ENCODE assay signal across 8 mouse cellular contexts in the genomic region with DNA sequence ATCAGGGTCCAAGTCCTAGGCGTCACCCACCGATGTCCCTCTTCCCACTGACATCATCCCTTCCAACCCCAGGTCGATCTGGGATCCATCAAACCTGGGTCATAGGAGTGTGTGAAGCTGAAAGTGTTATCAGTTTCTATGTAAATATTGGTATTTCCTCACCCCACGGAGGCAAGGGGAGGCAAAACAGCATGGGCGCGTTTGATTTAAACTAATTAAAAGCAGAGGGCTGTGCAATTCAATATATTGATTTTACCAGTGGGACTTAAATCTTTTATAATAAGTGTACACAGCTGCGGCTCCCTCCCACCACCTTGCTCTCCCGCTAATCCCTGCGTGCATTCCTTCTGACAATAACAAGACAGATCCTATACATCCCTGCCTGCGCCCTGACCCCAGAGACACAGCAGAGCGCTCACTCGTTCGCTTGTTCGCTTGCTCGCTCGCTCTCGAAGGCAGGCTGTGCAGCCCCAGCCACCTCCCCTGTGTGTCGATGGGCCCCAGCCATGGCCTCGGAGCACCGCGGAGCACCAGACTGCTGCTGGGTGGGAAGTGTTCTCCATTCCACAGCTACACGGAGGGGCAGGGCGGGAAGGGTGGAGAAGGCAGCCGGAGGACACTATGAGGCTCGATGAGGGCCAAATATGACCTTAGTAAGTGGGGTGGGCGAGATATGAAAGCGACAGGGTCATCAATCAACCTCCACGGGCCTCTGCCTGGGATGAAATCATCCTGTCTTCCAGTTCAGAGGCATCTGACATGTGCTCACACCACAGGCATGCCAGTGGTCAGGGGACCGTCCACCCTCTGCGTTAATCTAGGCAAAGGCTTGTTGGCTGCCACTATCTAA. TPM values are rescaled to one million over a fixed set of nuclear protein-coding genes. Genes with fewer than 3 reads are reported as not detected.
DNase-seq lines count a peak whose midpoint lies in the region; ATAC-seq lines count a peak whose summit lies in the region.

No protein-coding gene starts in this region.

- peaks cover 68% of the 10 kb centered on the region for H3K4me1 ChIP-seq in lung, embryonic 15.5 days
- H3K4me1 ChIP-seq in forebrain, embryonic 16.5 days (replicated peaks; ENCODE audit: control insufficient read depth, insufficient read depth, low read length): peaks cover 37% of the 10 kb centered on the region
- H3K4me1 ChIP-seq in liver, embryonic 16.5 days (ENCODE audit: control insufficient read depth, low read depth, low read length): peaks cover 7% of the 10 kb centered on the region

- H3K9ac ChIP-seq in lung, embryonic 15.5 days: no peak overlapping the region
- H3K9ac ChIP-seq in forebrain, embryonic 16.5 days (replicated peaks; ENCODE audit: low read depth, low read length): no peak overlapping the region
- no peak overlapping the region for H3K9ac ChIP-seq in liver, embryonic 16.5 days (ENCODE audit: low read depth, low read length)

- peaks cover 37% of the 10 kb centered on the region for H3K27me3 ChIP-seq in lung, embryonic 15.5 days
- peaks cover 47% of the 10 kb centered on the region for H3K27me3 ChIP-seq in forebrain, embryonic 16.5 days (replicated peaks; ENCODE audit: control insufficient read depth, insufficient read depth, low read length)
- H3K27me3 ChIP-seq in liver, embryonic 16.5 days (ENCODE audit: control insufficient read depth, insufficient read depth, low read depth, low read length): peaks cover 71% of the 10 kb centered on the region

- no peak for DNase-seq in lung, postnatal 36 days
- no peak for DNase-seq in right cerebral cortex, postnatal 4 days
- no peak for DNase-seq in cerebellum, adult 9-10 months
- no peak for DNase-seq in T-cell, adult 2 months (ENCODE audit: low spot score)
- DNase-seq in thymus, postnatal 0 days (ENCODE audit: low spot score): no peak

- H3K36me3 ChIP-seq in lung, embryonic 15.5 days: no peaks in the 10 kb centered on the region
- H3K36me3 ChIP-seq in forebrain, embryonic 16.5 days (ENCODE audit: control insufficient read depth, insufficient read depth): no peaks in the 10 kb centered on the region
- no peaks in the 10 kb centered on the region for H3K36me3 ChIP-seq in liver, embryonic 16.5 days (ENCODE audit: control insufficient read depth, insufficient read depth)

- ATAC-seq in lung, embryonic 15.5 days (ENCODE audit: borderline replicate concordance, extremely low read depth, low FRiP score, low TSS enrichment): no peak
- no peak for ATAC-seq in forebrain, embryonic 16.5 days
- ATAC-seq in liver, embryonic 16.5 days (ENCODE audit: low read depth): no peak

- H3K4me2 ChIP-seq in lung, embryonic 15.5 days: peak overlapping the region; percentile 52; the same call in 1 of the 2 replicates
- H3K4me2 ChIP-seq in forebrain, embryonic 16.5 days (ENCODE audit: low read length): peak overlapping the region; percentile 9; the same call in 1 of the 2 replicates
- H3K4me2 ChIP-seq in liver, embryonic 16.5 days (ENCODE audit: low read depth, low read length): peak overlapping the region; percentile 25; the same call in 1 of the 2 replicates

- no peak overlapping the region for H3K27ac ChIP-seq in lung, embryonic 15.5 days
- H3K27ac ChIP-seq in forebrain, embryonic 16.5 days (ENCODE audit: low read length): peak overlapping the region; percentile 65; the same call in 1 of the 2 replicates
- no peak overlapping the region for H3K27ac ChIP-seq in liver, embryonic 16.5 days (ENCODE audit: low read length)

- H3K9me3 ChIP-seq in lung, embryonic 15.5 days: no peaks in the 10 kb centered on the region
- no peaks in the 10 kb centered on the region for H3K9me3 ChIP-seq in forebrain, embryonic 16.5 days (ENCODE audit: control insufficient read depth, low read length)
- no peaks in the 10 kb centered on the region for H3K9me3 ChIP-seq in liver, embryonic 16.5 days (replicated peaks; ENCODE audit: control insufficient read depth, low read length)

- no peak overlapping the region for H3K4me3 ChIP-seq in lung, embryonic 15.5 days
- H3K4me3 ChIP-seq in forebrain, embryonic 16.5 days (replicated peaks; ENCODE audit: low read length): no peak overlapping the region
- no peak overlapping the region for H3K4me3 ChIP-seq in liver, embryonic 16.5 days (ENCODE audit: low read depth, low read length)

- 22% methylated on average over 30 of the region's 30 CpGs for WGBS in lung, embryonic 15.5 days
- WGBS in forebrain, embryonic 16.5 days: 11% methylated on average over 30 of the region's 30 CpGs
- 18% methylated on average over 30 of the region's 30 CpGs for WGBS in liver, embryonic 16.5 days (ENCODE audit: insufficient replicate concordance)

RNA-seq across cellular contexts. Expression of a gene that starts 5.0 kb away (rescaled TPM):
- polyA plus RNA-seq in lung, embryonic 15.5 days (2015; fragmentation: Nextera tagmentation; extraction: Ambion mirVana): 6.7 and 7.8 TPM in 2 replicates
- polyA plus RNA-seq in forebrain, embryonic 16.5 days (2015; fragmentation: Nextera tagmentation; extraction: Ambion mirVana): 7.4 and 9.7 TPM in 2 replicates
- 1.8 and 2.7 TPM in 2 replicates for polyA plus RNA-seq in liver, embryonic 16.5 days (2015; fragmentation: Nextera tagmentation; extraction: Ambion mirVana)
- 7.7 and 8.1 TPM in 2 replicates for polyA plus RNA-seq in thymus, postnatal 0 days (2015; fragmentation: Nextera tagmentation; extraction: Ambion mirVana)

RNA-seq across cellular contexts. Expression of a gene that starts 42.4 kb away (rescaled TPM):
- 0.06 and 0.22 TPM in 2 replicates for polyA plus RNA-seq in lung, embryonic 15.5 days (2015; fragmentation: Nextera tagmentation; extraction: Ambion mirVana)
- polyA plus RNA-seq in forebrain, embryonic 16.5 days (2015; fragmentation: Nextera tagmentation; extraction: Ambion mirVana): 0.68 and 0.75 TPM in 2 replicates
- not detected in 2 replicates for polyA plus RNA-seq in liver, embryonic 16.5 days (2015; fragmentation: Nextera tagmentation; extraction: Ambion mirVana)
- polyA plus RNA-seq in thymus, postnatal 0 days (2015; fragmentation: Nextera tagmentation; extraction: Ambion mirVana): 66.2 and 75.4 TPM in 2 replicates

Comparison
In these comparisons a context has a peak if more than half of its experiments do, and no peak if none do; other contexts are left out.
1. RNA of a gene that starts 42.4 kb away (polyA plus RNA-seq): 66.2 to 75.4 TPM in thymus, postnatal 0 days; 0.68 to 0.75 TPM in forebrain, embryonic 16.5 days, 0.06 to 0.22 TPM in lung, embryonic 15.5 days and not detected in liver, embryonic 16.5 days; every median in the first group is over 10 times any median in the second.
2. Peak in every context shown above with its lines, with median percentiles within 50 percentile points of each other: H3K4me2 ChIP-seq.